Mouse (Mus musculus) lung, postnatal 0 days (tissue): ENCODE measurements at regions not wholly inside any gene's neighbourhood (a gene's known extent, or its start where the extent isn't known, plus 50 kb on each side); places are given as distances from the start of the nearest gene placed in this dataset.

Experiments used
- ATAC-seq: fragments of 200-750 bp; cut with Nextera tagmentation; 2 replicates; pipeline ENCODE4 v1.8.0; 2017; ENCODE audit warnings: moderate library complexity
- DNase-seq: peaks from one replicate; pipeline ENCODE4 v3.0.0-alpha.2; 2016; ENCODE audit warnings: low spot score
- H3K27ac ChIP-seq: fragments of 300-500 bp; sonication (generic); 2 replicates; pipeline ENCODE4 v1.5.1; 2014; ENCODE audit warnings: antibody characterized with exemption, mild to moderate bottlenecking, low read length, mixed read lengths
- H3K27me3 ChIP-seq: fragments of 300-500 bp; sonication (generic); replicated peaks from 2 replicates; pipeline ENCODE4 v1.6.1; 2014; ENCODE audit warnings: low read length, mixed read lengths; ENCODE audit not compliant: insufficient read depth
- H3K36me3 ChIP-seq: fragments of 300-500 bp; sonication (generic); 2 replicates; pipeline ENCODE4 v1.6.1; 2014; ENCODE audit warnings: low read length, mixed read lengths; ENCODE audit not compliant: insufficient read depth
- H3K4me1 ChIP-seq: fragments of 300-500 bp; sonication (generic); 2 replicates; pipeline ENCODE4 v1.6.1; 2014; ENCODE audit warnings: antibody characterized with exemption, low read depth, low read length, mixed read lengths; ENCODE audit not compliant: insufficient read depth
- H3K4me2 ChIP-seq: fragments of 300-500 bp; sonication (generic); replicated peaks from 2 replicates; pipeline ENCODE4 v1.6.1; 2014; ENCODE audit warnings: low read depth, mild to moderate bottlenecking, low read length, moderate library complexity, mixed read lengths
- H3K4me3 ChIP-seq: fragments of 300-500 bp; sonication (generic); 2 replicates; pipeline ENCODE4 v1.5.1; 2014; ENCODE audit warnings: low read depth, low read length
- H3K9ac ChIP-seq: fragments of 300-500 bp; sonication (generic); replicated peaks from 2 replicates; pipeline ENCODE4 v1.6.1; 2014; ENCODE audit warnings: low read depth, mild to moderate bottlenecking
- H3K9me3 ChIP-seq: fragments of 300-500 bp; sonication (generic); 2 replicates; pipeline ENCODE4 v1.6.1; 2016; ENCODE audit warnings: low read length, mixed read lengths
- CTCF ChIP-seq: IDR thresholded peaks from 2 replicates; pipeline ENCODE4 v1.5.1; 2016; ENCODE audit warnings: antibody characterized with exemption, mild to moderate bottlenecking
- EP300 ChIP-seq: IDR thresholded peaks from 2 replicates; pipeline ENCODE4 v1.6.1; 2016; ENCODE audit warnings: antibody characterized with exemption, mild to moderate bottlenecking, control low read depth
- WGBS: fragments of 180-500 bp; shearing (Covaris S2); extraction: QIAGEN DNeasy Blood & Tissue Kit; methylation state at CpG from one replicate; pipeline ENCODE4 v1.1.7; 2014; 5-methylcytosine and 5-hydroxymethylcytosine counted together

DNA sequence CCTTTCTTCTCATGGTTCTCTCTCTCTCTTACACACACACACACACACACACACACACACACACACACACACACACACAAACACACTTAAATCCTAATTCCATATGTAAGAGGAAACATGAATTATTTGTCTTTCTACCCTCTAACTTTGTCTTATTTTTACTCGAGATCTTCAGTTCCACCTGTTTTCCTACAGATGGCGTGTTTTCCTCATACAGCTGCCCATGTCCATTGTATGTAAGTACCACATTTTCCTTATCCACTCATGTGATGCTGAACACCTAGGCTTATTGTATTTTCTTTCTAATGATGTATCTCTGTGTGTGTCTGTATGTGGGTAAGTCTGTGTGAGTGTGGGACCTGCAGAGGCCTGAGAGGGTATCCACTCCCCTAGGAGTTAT is 212.2 kb upstream of the Unc93a2 start:
- Histone ChIP-seq H3K4me2 (no peak overlapping the region), H3K9ac (no peak overlapping the region), H3K36me3 (no peaks in the 10 kb centered on the region), H3K27ac (no peak overlapping the region), H3K4me1 (no peaks in the 10 kb centered on the region), H3K9me3 (no peaks in the 10 kb centered on the region), H3K4me3 (no peak overlapping the region), H3K27me3 (no peaks in the 10 kb centered on the region)
- ATAC-seq (no peak), DNase-seq (no peak)
- TF ChIP-seq CTCF = peak; percentile 68
- TF ChIP-seq EP300 = no peak
- 38% methylated on average over 2 of the region's 2 CpGs for WGBS

DNA sequence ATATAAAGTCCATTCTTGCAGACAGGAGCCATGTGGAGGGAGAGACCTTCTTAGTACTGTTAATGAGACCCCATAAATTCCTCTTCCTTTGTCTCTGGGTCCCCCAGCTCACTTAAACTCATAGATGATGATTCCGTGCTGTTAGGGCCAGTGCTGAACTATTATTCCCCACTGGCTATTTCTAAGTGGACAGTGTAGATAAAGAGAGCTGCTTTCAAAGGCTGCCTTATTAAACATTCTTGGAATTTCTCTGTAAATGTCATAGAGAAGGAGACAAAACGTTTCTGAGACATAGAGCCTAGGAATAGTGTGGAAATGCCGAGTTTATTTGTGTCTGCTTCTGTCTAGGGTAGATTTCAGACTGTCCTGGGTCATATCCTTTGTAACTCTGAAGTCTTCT is 209.5 kb upstream of the Unc93a2 start:
- ATAC-seq (no peak), DNase-seq (no peak)
- Histone ChIP-seq H3K4me3 (no peak overlapping the region), H3K4me1 (no peaks in the 10 kb centered on the region), H3K9ac (no peak overlapping the region), H3K27me3 (no peaks in the 10 kb centered on the region), H3K27ac (no peak overlapping the region), H3K4me2 (no peak overlapping the region), H3K9me3 (no peaks in the 10 kb centered on the region), H3K36me3 (no peaks in the 10 kb centered on the region)
- TF ChIP-seq EP300 = no peak
- TF ChIP-seq CTCF = no peak
- 32% methylated on average over 3 of the region's 3 CpGs for WGBS

DNA sequence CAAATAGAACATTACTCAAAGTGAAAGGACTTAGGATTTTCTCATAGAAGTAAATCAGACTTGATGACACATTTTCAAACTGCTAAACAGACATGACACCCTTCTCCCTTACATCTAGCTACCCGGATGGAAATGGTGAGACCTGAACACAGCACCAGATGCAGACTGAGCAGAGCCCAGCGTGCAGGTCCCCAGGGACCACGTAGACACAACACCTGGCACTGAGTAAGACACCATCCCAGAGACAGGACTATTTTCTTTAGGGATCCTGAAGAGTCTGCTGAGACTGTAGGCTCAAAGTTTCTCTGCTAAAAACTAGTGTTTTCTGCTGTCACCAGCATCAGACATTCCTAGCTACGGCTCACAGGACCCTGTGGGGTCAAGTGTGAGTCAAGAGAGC is 207.2 kb upstream of the Unc93a2 start:
- Histone ChIP-seq H3K27ac (no peak overlapping the region), H3K9me3 (no peaks in the 10 kb centered on the region), H3K36me3 (no peaks in the 10 kb centered on the region), H3K4me2 (no peak overlapping the region), H3K27me3 (no peaks in the 10 kb centered on the region), H3K4me3 (no peak overlapping the region), H3K4me1 (no peaks in the 10 kb centered on the region), H3K9ac (no peak overlapping the region)
- 69% methylated on average over 4 of the region's 4 CpGs for WGBS
- DNase-seq = no peak
- TF ChIP-seq EP300 (no peak), CTCF (no peak)
- ATAC-seq = no peak

DNA sequence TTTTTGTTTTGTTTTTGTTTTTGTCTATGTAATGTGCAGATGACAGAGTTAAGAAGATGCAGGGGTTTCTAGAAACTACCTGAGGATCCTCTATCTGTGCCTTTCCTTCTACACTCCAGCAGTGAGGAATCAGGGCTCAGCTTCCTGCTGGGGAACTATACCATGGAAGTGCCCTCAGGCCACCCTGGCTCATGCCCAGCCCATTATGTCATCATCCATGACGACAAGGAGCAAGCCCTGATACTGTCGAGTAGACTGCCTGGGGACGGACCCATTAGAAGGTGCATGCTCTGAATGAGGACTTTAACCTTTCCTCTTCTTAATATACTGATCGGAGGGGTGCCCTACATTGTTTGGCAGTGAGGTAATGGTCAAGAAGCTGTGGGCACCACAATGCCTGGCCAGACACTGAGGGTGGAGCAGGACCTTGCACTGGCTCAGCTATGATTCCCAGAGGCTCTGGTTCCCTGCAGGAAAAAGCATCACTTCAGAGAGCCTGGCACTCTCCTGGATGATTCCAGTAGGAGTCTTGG is 197.7 kb upstream of the Unc93a2 start:
- 58% methylated on average over 4 of the region's 4 CpGs for WGBS
- no peak overlapping the region for H3K27ac ChIP-seq
- H3K4me2 ChIP-seq = no peak overlapping the region
- no peak overlapping the region for H3K9ac ChIP-seq
- TF ChIP-seq CTCF (no peak), EP300 (no peak)
- no peak overlapping the region for H3K4me3 ChIP-seq
- DNase-seq = no peak
- H3K9me3 ChIP-seq = no peaks in the 10 kb centered on the region
- no peaks in the 10 kb centered on the region for H3K4me1 ChIP-seq
- no peak for ATAC-seq
- no peaks in the 10 kb centered on the region for H3K27me3 ChIP-seq
- no peaks in the 10 kb centered on the region for H3K36me3 ChIP-seq

DNA sequence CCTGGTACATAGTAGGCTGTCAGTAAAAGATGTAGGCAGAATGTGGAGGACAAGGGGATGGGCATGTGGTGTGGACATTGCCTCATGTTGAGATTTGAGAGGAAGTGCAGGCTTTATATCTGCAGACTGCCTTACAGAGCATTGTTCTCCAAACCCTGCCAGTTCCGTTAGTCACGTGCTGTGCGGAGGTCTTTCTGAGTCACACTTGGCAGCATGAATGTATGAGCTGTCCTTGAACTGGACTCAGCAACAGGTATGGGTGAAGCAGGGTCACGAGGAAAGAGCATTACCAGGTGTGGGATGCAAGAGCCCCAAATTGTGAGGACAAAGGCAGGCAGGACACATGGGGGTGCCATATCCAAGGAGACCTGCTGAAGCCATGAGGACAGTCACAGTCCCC is 193.8 kb upstream of the Unc93a2 start:
- TF ChIP-seq EP300 (no peak), CTCF (no peak)
- no peak for ATAC-seq
- H3K9ac ChIP-seq = no peak overlapping the region
- no peak overlapping the region for H3K4me2 ChIP-seq
- no peak overlapping the region for H3K27ac ChIP-seq
- no peaks in the 10 kb centered on the region for H3K36me3 ChIP-seq
- no peaks in the 10 kb centered on the region for H3K27me3 ChIP-seq
- H3K9me3 ChIP-seq = no peaks in the 10 kb centered on the region
- 71% methylated on average over 4 of the region's 4 CpGs for WGBS
- no peaks in the 10 kb centered on the region for H3K4me1 ChIP-seq
- no peak for DNase-seq
- no peak overlapping the region for H3K4me3 ChIP-seq

DNA sequence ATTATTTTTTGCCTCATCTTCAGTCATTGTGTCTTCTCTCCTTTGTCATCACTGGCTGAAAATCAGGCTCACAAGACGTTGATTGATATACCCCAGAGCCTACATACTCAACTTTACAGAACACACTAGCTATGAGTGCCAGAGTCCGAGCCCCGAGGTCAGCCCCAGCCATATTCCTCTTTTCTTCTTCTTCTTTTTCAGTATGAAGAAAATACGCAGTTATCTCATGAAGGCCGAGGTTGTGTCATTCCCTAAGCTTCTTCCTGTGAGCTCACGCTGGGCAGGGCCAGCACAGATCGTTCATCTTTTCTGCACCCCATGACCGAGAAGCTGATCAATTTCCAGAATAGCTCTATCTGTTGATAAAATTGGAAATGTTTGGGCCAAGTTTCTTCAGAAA is 192.7 kb upstream of the Unc93a2 start:
- no peak for ATAC-seq
- Histone ChIP-seq H3K27me3 (no peaks in the 10 kb centered on the region), H3K36me3 (no peaks in the 10 kb centered on the region), H3K4me2 (no peak overlapping the region), H3K27ac (no peak overlapping the region), H3K4me1 (no peaks in the 10 kb centered on the region), H3K9ac (no peak overlapping the region), H3K9me3 (no peaks in the 10 kb centered on the region), H3K4me3 (no peak overlapping the region)
- 82% methylated on average over 8 of the region's 8 CpGs for WGBS
- DNase-seq = no peak
- TF ChIP-seq EP300 = no peak
- TF ChIP-seq CTCF = no peak

DNA sequence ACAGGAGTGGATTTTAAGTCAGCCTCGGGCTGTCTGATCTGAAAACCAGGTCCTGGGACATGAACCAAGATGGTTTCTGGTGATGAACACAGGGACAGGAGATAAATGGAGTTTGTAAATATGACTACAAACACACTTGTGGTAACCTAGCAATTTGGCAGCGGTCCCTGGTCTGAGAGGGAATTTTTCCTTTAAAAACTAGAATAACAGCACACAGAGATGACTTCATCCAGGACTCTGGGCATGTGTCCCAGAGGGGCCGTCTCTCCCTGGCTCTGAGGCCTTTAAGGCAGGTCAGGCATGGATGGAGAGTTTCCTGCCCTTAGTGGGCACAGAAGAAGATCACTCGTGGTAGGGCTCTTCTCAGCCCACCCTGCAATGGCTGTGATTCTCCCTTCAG is 192.0 kb upstream of the Unc93a2 start:
- no peaks in the 10 kb centered on the region for H3K27me3 ChIP-seq
- H3K27ac ChIP-seq = no peak overlapping the region
- peak; percentile 78 for ATAC-seq
- H3K4me1 ChIP-seq = no peaks in the 10 kb centered on the region
- H3K9ac ChIP-seq = no peak overlapping the region
- DNase-seq = peak; percentile 85
- H3K4me3 ChIP-seq = no peak overlapping the region
- WGBS = 39% methylated on average over 4 of the region's 4 CpGs
- TF ChIP-seq EP300 (no peak), CTCF (no peak)
- H3K9me3 ChIP-seq = no peaks in the 10 kb centered on the region
- no peak overlapping the region for H3K4me2 ChIP-seq
- H3K36me3 ChIP-seq = no peaks in the 10 kb centered on the region
